Mouse (Mus musculus): Measurements from ENCODE around the gene 1700016D06Rik.

The 1700016D06Rik gene

GRCm38 (mm10) chr8:11635012-11635577 is 65.8 kb downstream of the 1700016D06Rik start:
- H3K36me3 ChIP-seq (ENCODE audit: control insufficient read depth, insufficient read depth, low read length, poor library complexity, severe bottlenecking) = peaks cover 5% of the 10 kb centered on the region
- no peaks in the 10 kb centered on the region for H3K27me3 ChIP-seq (ENCODE audit: control insufficient read depth, insufficient read depth, low read length, poor library complexity, severe bottlenecking)
- DNase-seq (ENCODE audit: low read depth, low spot score) = peak; percentile 92

GRCm38 (mm10) chr8:11634331-11635011 is 66.4 kb downstream of the 1700016D06Rik start:
- peak; percentile 63 for DNase-seq (ENCODE audit: low read depth, low spot score)

GRCm38 (mm10) chr8:11633414-11633813 is 67.4 kb downstream of the 1700016D06Rik start:
- DNase-seq (ENCODE audit: low read depth, low spot score) = no peak
- no peaks in the 10 kb centered on the region for H3K27me3 ChIP-seq (ENCODE audit: control insufficient read depth, insufficient read depth, low read length, poor library complexity, severe bottlenecking)
- peaks cover 9% of the 10 kb centered on the region for H3K36me3 ChIP-seq (ENCODE audit: control insufficient read depth, insufficient read depth, low read length, poor library complexity, severe bottlenecking)

More at GRCm38 (mm10) chr8:11634331-11635011, 66.4 kb downstream of the 1700016D06Rik start:
- peaks cover 9% of the 10 kb centered on the region for H3K36me3 ChIP-seq (ENCODE audit: control insufficient read depth, insufficient read depth, low read length, poor library complexity, severe bottlenecking)
- H3K27me3 ChIP-seq (ENCODE audit: control insufficient read depth, insufficient read depth, low read length, poor library complexity, severe bottlenecking) = no peaks in the 10 kb centered on the region

DNA sequence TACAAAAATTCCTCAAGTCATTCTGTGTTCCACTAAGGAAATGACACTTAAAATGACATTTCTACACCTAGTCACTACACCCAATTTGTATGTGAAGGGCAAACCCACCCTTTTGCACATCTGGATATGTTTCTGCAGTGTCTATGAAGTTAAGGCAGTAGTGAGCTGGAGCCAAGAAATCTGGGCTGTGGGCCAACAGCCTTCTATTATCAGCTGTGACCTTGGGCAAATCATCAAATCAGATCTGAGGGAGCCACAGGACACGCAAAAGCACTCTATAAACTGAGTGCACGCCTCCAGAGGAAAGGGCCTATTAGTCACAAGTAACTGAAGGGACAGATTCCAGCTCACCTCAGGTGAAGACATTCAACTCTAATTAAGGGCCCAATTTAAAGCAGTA is 68.5 kb downstream of the 1700016D06Rik start:
- no peak for DNase-seq (ENCODE audit: low read depth, low spot score)
- Histone ChIP-seq H3K27me3 (ENCODE audit: control insufficient read depth, insufficient read depth, low read length, poor library complexity, severe bottlenecking) (no peaks in the 10 kb centered on the region), H3K36me3 (ENCODE audit: control insufficient read depth, insufficient read depth, low read length, poor library complexity, severe bottlenecking) (peaks cover 9% of the 10 kb centered on the region)

DNA sequence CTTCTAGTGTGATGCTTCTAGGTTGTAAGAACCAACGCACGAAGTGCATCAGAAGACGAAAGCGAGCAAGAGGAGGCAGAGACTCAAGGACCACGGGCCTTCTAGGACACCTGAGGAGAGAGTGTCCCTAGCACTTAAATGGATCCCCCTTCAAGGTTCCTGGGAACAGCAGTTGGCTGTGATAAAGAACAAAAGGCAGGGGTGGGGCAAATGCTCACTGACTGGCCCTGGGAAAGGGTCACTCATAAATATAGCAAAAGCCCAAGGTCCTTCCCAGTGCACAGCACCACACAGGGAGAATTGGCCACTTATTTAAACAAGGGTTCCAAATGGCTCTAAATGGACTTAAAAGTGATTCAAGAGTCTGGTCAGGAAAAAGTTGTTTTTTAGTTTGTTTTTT is 71.7 kb downstream of the 1700016D06Rik start:
- H3K27me3 ChIP-seq (ENCODE audit: control insufficient read depth, insufficient read depth, low read length, poor library complexity, severe bottlenecking) = no peaks in the 10 kb centered on the region
- peaks cover 11% of the 10 kb centered on the region for H3K36me3 ChIP-seq (ENCODE audit: control insufficient read depth, insufficient read depth, low read length, poor library complexity, severe bottlenecking)
- DNase-seq (ENCODE audit: low read depth, low spot score) = no peak

GRCm38 (mm10) chr8:11628506-11629132 is 72.2 kb downstream of the 1700016D06Rik start:
- Histone ChIP-seq H3K36me3 (ENCODE audit: control insufficient read depth, insufficient read depth, low read length, poor library complexity, severe bottlenecking) (peaks cover 11% of the 10 kb centered on the region), H3K27me3 (ENCODE audit: control insufficient read depth, insufficient read depth, low read length, poor library complexity, severe bottlenecking) (no peaks in the 10 kb centered on the region)
- no peak for DNase-seq (ENCODE audit: low read depth, low spot score)

GRCm38 (mm10) chr8:11627717-11628116 is 73.1 kb downstream of the 1700016D06Rik start:
- Histone ChIP-seq H3K27me3 (ENCODE audit: control insufficient read depth, insufficient read depth, low read length, poor library complexity, severe bottlenecking) (no peaks in the 10 kb centered on the region), H3K36me3 (ENCODE audit: control insufficient read depth, insufficient read depth, low read length, poor library complexity, severe bottlenecking) (peaks cover 11% of the 10 kb centered on the region)
- no peak for DNase-seq (ENCODE audit: low read depth, low spot score)

DNA sequence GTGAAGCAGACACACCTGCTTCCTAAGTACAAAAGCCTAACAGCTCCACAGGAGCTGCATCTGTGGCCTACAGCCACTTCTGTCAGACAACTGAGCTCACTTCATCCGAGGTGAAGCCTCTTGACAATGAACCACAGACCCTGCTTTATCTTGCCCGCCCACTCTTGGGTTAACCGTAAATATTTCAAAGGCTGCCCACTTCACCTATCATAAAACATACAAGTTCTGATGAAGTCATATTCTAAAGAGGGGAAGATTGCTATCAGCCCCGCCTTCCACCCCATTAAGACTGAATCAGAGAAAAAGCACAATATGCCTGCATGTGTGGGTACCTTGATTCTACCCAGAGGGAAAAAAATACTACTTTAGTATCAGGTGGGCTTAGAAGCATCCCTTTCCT is 75.8 kb downstream of the 1700016D06Rik start:
- Histone ChIP-seq H3K36me3 (ENCODE audit: control insufficient read depth, insufficient read depth, low read length, poor library complexity, severe bottlenecking) (peaks cover 6% of the 10 kb centered on the region), H3K27me3 (ENCODE audit: control insufficient read depth, insufficient read depth, low read length, poor library complexity, severe bottlenecking) (no peaks in the 10 kb centered on the region)
- no peak for DNase-seq (ENCODE audit: low read depth, low spot score)

- Histone ChIP-seq H3K27me3 (ENCODE audit: control insufficient read depth, insufficient read depth, low read length, poor library complexity, severe bottlenecking) (no peaks in the 10 kb centered on the region), H3K36me3 (ENCODE audit: control insufficient read depth, insufficient read depth, low read length, poor library complexity, severe bottlenecking) (peaks cover 7% of the 10 kb centered on the region)
- DNase-seq (ENCODE audit: low read depth, low spot score) = no peak
These were observed 81.8 kb downstream of the 1700016D06Rik start for GRCm38 (mm10) chr8:11619091-11619490.

GRCm38 (mm10) chr8:11618063-11618462 is 82.8 kb downstream of the 1700016D06Rik start:
- no peak for DNase-seq (ENCODE audit: low read depth, low spot score)
- Histone ChIP-seq H3K36me3 (ENCODE audit: control insufficient read depth, insufficient read depth, low read length, poor library complexity, severe bottlenecking) (peaks cover 7% of the 10 kb centered on the region), H3K27me3 (ENCODE audit: control insufficient read depth, insufficient read depth, low read length, poor library complexity, severe bottlenecking) (no peaks in the 10 kb centered on the region)

- Histone ChIP-seq H3K27me3 (ENCODE audit: control insufficient read depth, insufficient read depth, low read length, poor library complexity, severe bottlenecking) (no peaks in the 10 kb centered on the region), H3K36me3 (ENCODE audit: control insufficient read depth, insufficient read depth, low read length, poor library complexity, severe bottlenecking) (peaks cover 10% of the 10 kb centered on the region)
- peak; percentile 61 for DNase-seq (ENCODE audit: low read depth, low spot score)
These were observed 84.6 kb downstream of the 1700016D06Rik start for GRCm38 (mm10) chr8:11616294-11616693.

DNA sequence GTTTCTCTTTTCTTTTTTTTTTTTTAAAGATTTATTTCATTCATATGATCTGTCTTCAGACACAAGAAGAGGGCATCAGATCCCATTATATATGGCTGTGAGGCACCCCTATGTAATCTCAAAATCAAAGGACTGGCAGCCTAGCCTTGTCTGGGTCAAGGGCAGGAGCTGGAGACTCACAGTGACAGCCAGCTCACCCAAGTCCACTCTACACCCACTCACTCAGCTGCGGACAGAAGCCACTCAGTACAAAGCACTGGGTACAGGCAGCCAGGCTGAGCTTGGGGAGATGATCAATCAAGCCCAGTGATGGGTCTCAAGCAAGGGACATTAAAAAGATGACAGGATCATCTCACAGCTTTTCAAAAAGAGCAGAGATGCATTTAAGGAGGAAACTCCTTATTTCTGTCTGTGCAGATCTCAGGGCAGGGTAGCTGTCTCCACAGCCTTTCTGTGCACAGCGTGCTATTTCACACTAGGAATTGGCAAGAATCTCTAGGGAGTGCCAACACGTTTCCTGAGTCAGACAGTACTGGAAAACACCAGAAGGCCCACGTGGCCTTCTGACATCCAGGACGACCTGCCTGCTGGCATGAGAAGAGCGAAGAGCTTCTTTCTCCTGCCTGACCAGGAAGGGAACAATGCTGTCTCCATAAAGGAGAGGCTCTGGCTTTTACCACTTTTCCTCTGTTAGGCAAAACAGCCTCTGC is 86.6 kb downstream of the 1700016D06Rik start:
- no peaks in the 10 kb centered on the region for H3K27me3 ChIP-seq (ENCODE audit: control insufficient read depth, insufficient read depth, low read length, poor library complexity, severe bottlenecking)
- DNase-seq (ENCODE audit: low read depth, low spot score) = no peak
- peaks cover 14% of the 10 kb centered on the region for H3K36me3 ChIP-seq (ENCODE audit: control insufficient read depth, insufficient read depth, low read length, poor library complexity, severe bottlenecking)

- Histone ChIP-seq H3K36me3 (ENCODE audit: control insufficient read depth, insufficient read depth, low read length, poor library complexity, severe bottlenecking) (peaks cover 10% of the 10 kb centered on the region), H3K27me3 (ENCODE audit: control insufficient read depth, insufficient read depth, low read length, poor library complexity, severe bottlenecking) (no peaks in the 10 kb centered on the region)
- DNase-seq (ENCODE audit: low read depth, low spot score) = no peak
These were observed 92.0 kb downstream of the 1700016D06Rik start for GRCm38 (mm10) chr8:11608848-11609247.
